18 mouse cellular contexts compared by ENCODE assay signal in the genomic region with DNA sequence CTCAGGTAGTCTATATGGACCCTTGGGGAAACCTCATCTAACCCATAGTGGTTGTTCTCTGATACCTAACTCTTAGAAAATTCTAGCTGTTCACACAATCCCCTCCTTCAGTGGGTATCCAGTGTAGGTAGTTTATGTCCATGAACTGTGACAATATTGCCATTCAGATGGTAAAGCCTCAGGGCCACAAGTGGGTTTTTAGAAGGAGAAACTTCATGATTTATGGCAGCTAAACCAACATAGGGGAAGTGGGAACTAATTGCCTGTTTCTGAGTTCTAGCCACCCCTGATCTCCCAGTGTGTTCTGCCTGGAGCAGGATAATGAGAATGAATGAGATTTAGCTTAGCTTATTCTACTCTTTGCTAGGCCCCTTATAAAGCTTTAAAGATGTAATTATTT. TPM values are rescaled to one million over a fixed set of nuclear protein-coding genes. Genes with fewer than 3 reads are reported as not detected.
DNase-seq lines count a peak whose midpoint lies in the region; ATAC-seq lines count a peak whose summit lies in the region.
"Had no signal": no experiment of that assay in that cellular context is flagged by ENCODE, and none has a peak within 500 bp of the region (broad histone marks: within the 10 kb centered on the region; RNA-seq: fewer than 3 reads in every experiment).

No protein-coding gene starts in this region.

- peak; percentile 69 for ATAC-seq in common myeloid progenitor, adult 5-6 weeks (replicated peaks; ENCODE audit: low read depth, poor library complexity, severe bottlenecking)
- ATAC-seq in hematopoietic stem cell, adult 5-6 weeks (replicated peaks in 1 of 2; ENCODE audit: insufficient read depth in 1 of 2, low FRiP score in 2 of 2, low TSS enrichment in 1 of 2, low read depth in 1 of 2, poor library complexity in 2 of 2, severe bottlenecking in 2 of 2) = peak; percentile 71 to 75; a peak in 3 of 4 replicates
- ATAC-seq: activated CD4-positive, CD25-positive, alpha-beta regulatory T cell, adult 4 months; CD4-positive, CD25-positive, alpha-beta regulatory T cell, adult 4 months; Patski had no signal

- DNase-seq in lung, postnatal 25 days (ENCODE audit: low spot score) = no peak
- DNase-seq in heart, adult 9 months (ENCODE audit: low spot score in 2 of 2) = no peak
- DNase-seq: adrenal gland, adult 2 months; adrenal gland, adult 8-10 months; adrenal gland, postnatal 10 days; adrenal gland, postnatal 14 days; adrenal gland, postnatal 25 days; adrenal gland, postnatal 36 days; B cell, adult 2 months; cerebellum, adult 11 months; cerebellum, adult 11-12 months; cerebellum, adult 18-20 months had no signal

RNA-seq across cellular contexts. Expression of gene Pde4d, which starts 43.1 kb away (rescaled TPM):
- 31.6 and 35.8 TPM in 2 replicates for total RNA-seq in common myeloid progenitor, adult 5-6 weeks (2017)
- total RNA-seq in hematopoietic stem cell, adult 5-6 weeks (2017) = 29.6 and 34.2 TPM in 2 replicates
- total RNA-seq: CH12.LX had no signal
